Mouse (Mus musculus) olfactory bulb, adult 2 months (tissue): ENCODE measurements around the gene Tmem82.

Experiments
- CTCF ChIP-seq: fragments of 200-500 bp; IDR thresholded peaks from 2 replicates; pipeline ENCODE4 v1.5.1; 2012; ENCODE audit warnings: low read depth, mild to moderate bottlenecking, low read length, moderate library complexity; ENCODE audit not compliant: insufficient read depth
- POLR2A ChIP-seq: fragments of 200-500 bp; IDR thresholded peaks from 2 replicates; pipeline ENCODE4 v1.6.1; 2012; ENCODE audit warnings: mild to moderate bottlenecking, low read depth, low read length, moderate library complexity; ENCODE audit not compliant: insufficient read depth

DNA sequence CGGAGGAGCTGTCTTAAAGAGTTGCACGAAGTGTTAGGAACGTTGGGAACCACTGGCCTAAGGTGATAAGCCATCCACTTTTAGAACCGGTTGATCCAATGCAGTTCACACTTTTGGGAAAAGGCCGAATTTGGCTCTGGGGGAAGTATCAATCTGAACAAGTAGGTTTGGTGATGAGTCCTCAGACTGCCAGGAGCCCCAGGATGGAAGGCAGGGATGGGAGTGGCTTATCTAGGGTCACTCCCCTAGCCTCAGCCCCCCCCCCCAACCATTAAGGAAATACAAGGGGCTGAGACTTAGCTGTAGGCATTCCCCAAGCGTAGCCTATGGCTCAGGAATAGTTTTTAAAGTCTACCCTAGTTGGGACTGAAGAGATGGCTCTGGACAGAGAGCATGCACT is 52.2 kb downstream of the Tmem82 start:
- TF ChIP-seq POLR2A, result no peak
- TF ChIP-seq CTCF, result no peak
